Mouse (Mus musculus) spleen, adult 2 months (tissue): ENCODE data around the gene Rbm42. TPM values are rescaled to one million over a fixed set of nuclear protein-coding genes. Genes with fewer than 3 reads are reported as not detected.

Source experiments
- DNase-seq, 2 experiments: peaks; one replicate each; pipeline versions ENCODE4 v3.0.0 to v3.0.0-alpha.2; 2012 to 2021; ENCODE audit warnings: low spot score in 2 of 2, low read depth in 1 of 2
- H3K27ac ChIP-seq: fragments of 200-500 bp; 2 replicates; pipeline ENCODE4 v1.5.1; 2012; ENCODE audit warnings: low read length, inconsistent platforms; ENCODE audit not compliant: insufficient read depth
- H3K27me3 ChIP-seq: fragments of 200-500 bp; 2 replicates; pipeline ENCODE4 v1.6.1; 2012; ENCODE audit warnings: mild to moderate bottlenecking, moderate library complexity, low read length, inconsistent platforms; ENCODE audit not compliant: control insufficient read depth, insufficient read depth
- H3K36me3 ChIP-seq: fragments of 200-500 bp; 2 replicates; pipeline ENCODE4 v1.6.1; 2012; ENCODE audit warnings: mild to moderate bottlenecking, low read length, inconsistent platforms; ENCODE audit not compliant: control insufficient read depth, insufficient read depth
- H3K4me1 ChIP-seq: fragments of 200-500 bp; 2 replicates; pipeline ENCODE4 v1.6.1; 2011; ENCODE audit warnings: inconsistent platforms; ENCODE audit not compliant: control insufficient read depth, insufficient read depth, insufficient read length
- H3K4me3 ChIP-seq: fragments of 200-500 bp; 2 replicates; pipeline ENCODE4 v1.5.1; 2011; ENCODE audit warnings: mild to moderate bottlenecking, inconsistent platforms; ENCODE audit not compliant: insufficient read depth, insufficient read length; ENCODE audit errors: extremely low read depth
- CTCF ChIP-seq: fragments of 200-500 bp; IDR thresholded peaks from 2 replicates; pipeline ENCODE4 v1.5.1; 2011; ENCODE audit warnings: mild to moderate bottlenecking, inconsistent platforms; ENCODE audit not compliant: insufficient read depth, insufficient read length, insufficient replicate concordance; ENCODE audit errors: extremely low read depth
- POLR2A ChIP-seq: fragments of 200-500 bp; IDR thresholded peaks from 2 replicates; pipeline ENCODE4 v1.6.1; 2011; ENCODE audit warnings: low read depth, low read length, inconsistent platforms
- WGBS: fragments of 180-500 bp; shearing (Covaris S2); methylation state at CpG from one replicate; pipeline ENCODE4 v1.1.7; 2018; 5-methylcytosine and 5-hydroxymethylcytosine counted together
- polyA plus RNA-seq: library from polyadenylated mRNA; depleted of rRNA; stranded (reverse); fragments of >200 nt; gene quantifications from 2 replicates; pipeline ENCODE4 v1.2.3, GENCODE M21; 2012

Rbm42 gene
- polyA plus RNA-seq, 1 experiment, result 56.5 TPM

- DNase-seq, result no peak
- TF ChIP-seq POLR2A, result no peak
- TF ChIP-seq CTCF, result no peak
- Histone ChIP-seq H3K27me3 (peaks cover 15% of the 10 kb centered on the region), H3K36me3 (peaks cover 9% of the 10 kb centered on the region), H3K27ac (no peak overlapping the region), H3K4me1 (no peaks in the 10 kb centered on the region), H3K4me3 (no peak overlapping the region)
- WGBS, result 33% methylated on average over 11 of the region's 11 CpGs
Measured at GRCm38 (mm10) chr7:30636395-30636794, 13.7 kb downstream of the Rbm42 start.

- H3K4me1 ChIP-seq, result no peaks in the 10 kb centered on the region
- 0 out of 2 replicates have a peak, but pooled peaks cover 3% of the 10 kb centered on the region for H3K36me3 ChIP-seq
- H3K27ac ChIP-seq, result no peak within 1 kb of the TSS
- peaks cover 15% of the 10 kb centered on the region for H3K27me3 ChIP-seq
- H3K4me3 ChIP-seq, result no peak within 1 kb of the TSS
- WGBS, result 10% methylated on average over 5 of the region's 5 CpGs
- TF ChIP-seq CTCF (no peak), POLR2A (no peak)
- no peak for DNase-seq
Measured at GRCm38 (mm10) chr7:30635752-30636151, 14.4 kb downstream of the Rbm42 start, which contains the start of gene Etv2. Gene Etv2, minus strand, starts transcription at chr7:30635852.

- peak in 1 of 2 experiments; percentile 38 for DNase-seq
- Histone ChIP-seq H3K4me3 (no peak overlapping the region), H3K4me1 (no peaks in the 10 kb centered on the region)
Measured at GRCm38 (mm10) chr7:30634621-30635020, 15.5 kb downstream of the Rbm42 start.

GRCm38 (mm10) chr7:30633762-30634412 is 16.2 kb downstream of the Rbm42 start:
- no peak for TF ChIP-seq POLR2A
- H3K27ac ChIP-seq, result no peak overlapping the region
- H3K36me3 ChIP-seq, result no peaks in the 10 kb centered on the region
- no peak for DNase-seq
- 8% methylated on average over 27 of the region's 27 CpGs for WGBS
- no peaks in the 10 kb centered on the region for H3K4me1 ChIP-seq
- H3K4me3 ChIP-seq, result no peak overlapping the region
- H3K27me3 ChIP-seq, result peaks cover 16% of the 10 kb centered on the region

More at GRCm38 (mm10) chr7:30634621-30635020, 15.5 kb downstream of the Rbm42 start:
- Histone ChIP-seq H3K27ac (no peak overlapping the region), H3K36me3 (no peaks in the 10 kb centered on the region), H3K27me3 (peaks cover 15% of the 10 kb centered on the region)
- TF ChIP-seq POLR2A (no peak), CTCF (peak; percentile 29; the same call in 1 of the 2 replicates)
- WGBS, result 3% methylated on average over 20 of the region's 20 CpGs

- no peak overlapping the region for H3K27ac ChIP-seq
- no peak for DNase-seq
- no peak overlapping the region for H3K4me3 ChIP-seq
- H3K27me3 ChIP-seq, result peaks cover 5% of the 10 kb centered on the region; the same call in 1 of the 2 replicates
- peaks cover 2% of the 10 kb centered on the region; the same call in 1 of the 2 replicates for H3K36me3 ChIP-seq
- no peak for TF ChIP-seq POLR2A
- no peak for TF ChIP-seq CTCF
- H3K4me1 ChIP-seq, result peaks cover 4% of the 10 kb centered on the region; the same call in 1 of the 2 replicates
Measured at GRCm38 (mm10) chr7:30629013-30629412, 21.1 kb downstream of the Rbm42 start.

GRCm38 (mm10) chr7:30626647-30627046 is 23.5 kb downstream of the Rbm42 start:
- Histone ChIP-seq H3K27me3 (peaks cover 1% of the 10 kb centered on the region; the same call in 1 of the 2 replicates), H3K4me1 (peaks cover 4% of the 10 kb centered on the region; the same call in 1 of the 2 replicates), H3K4me3 (no peak overlapping the region), H3K36me3 (peaks cover 14% of the 10 kb centered on the region), H3K27ac (no peak overlapping the region)
- TF ChIP-seq CTCF, result no peak
- TF ChIP-seq POLR2A, result no peak
- no peak for DNase-seq
- WGBS, result 87% methylated on average over 5 of the region's 5 CpGs

GRCm38 (mm10) chr7:30625530-30626384 is 24.4 kb downstream of the Rbm42 start, which contains the start of gene Cox6b1:
Gene Cox6b1, minus strand, starts transcription at chr7:30626151.
- H3K27ac ChIP-seq, result peak within 1 kb of the TSS; percentile 67
- peaks cover 4% of the 10 kb centered on the region; the same call in 1 of the 2 replicates for H3K4me1 ChIP-seq
- H3K4me3 ChIP-seq, result peak within 1 kb of the TSS; percentile 89
- H3K36me3 ChIP-seq, result peaks cover 18% of the 10 kb centered on the region
- peaks cover 1% of the 10 kb centered on the region; the same call in 1 of the 2 replicates for H3K27me3 ChIP-seq
- peak; percentile 82 to 84 for DNase-seq
- no peak for TF ChIP-seq CTCF
- 0 out of 2 replicates have a peak, but pooled peaks have one; percentile 24 for TF ChIP-seq POLR2A
- 2% methylated on average over 44 of the region's 44 CpGs for WGBS
